Mouse (Mus musculus): ENCODE results near the gene Mfsd9.

GRCm38 (mm10) chr1:40776102-40776501 lies 14.4 kb downstream of the Mfsd9 start:
- TF ChIP-seq POLR2A (IDR thresholded peaks at IDR 0.05; ENCODE audit: insufficient read depth, low read length) (no peak), CTCF (IDR thresholded peaks at IDR 0.05; ENCODE audit: low read depth, low read length) (no peak)

Data from ES-Bruce4 (cell line).